Mouse (Mus musculus) c-Kit-positive CD71-positive TER-119-negative erythroid progenitor cells, embryonic 14.5 days (primary cell): ENCODE measurements at regions not wholly inside any gene's neighbourhood (a gene's known extent, or its start where the extent isn't known, plus 50 kb on each side); places are given as distances from the start of the nearest gene placed in this dataset.
A peak's percentile ranks its signal among the peaks of the same experiment; 100 is the strongest.

Experiments
- DNase-seq: peaks from one replicate; pipeline ENCODE4 v3.0.0-alpha.2; 2013; ENCODE audit warnings: low read depth

GRCm38 (mm10) chr3:52859848-52860247 is 157.2 kb downstream of the Cog6 start:
- DNase-seq: no peak

DNA sequence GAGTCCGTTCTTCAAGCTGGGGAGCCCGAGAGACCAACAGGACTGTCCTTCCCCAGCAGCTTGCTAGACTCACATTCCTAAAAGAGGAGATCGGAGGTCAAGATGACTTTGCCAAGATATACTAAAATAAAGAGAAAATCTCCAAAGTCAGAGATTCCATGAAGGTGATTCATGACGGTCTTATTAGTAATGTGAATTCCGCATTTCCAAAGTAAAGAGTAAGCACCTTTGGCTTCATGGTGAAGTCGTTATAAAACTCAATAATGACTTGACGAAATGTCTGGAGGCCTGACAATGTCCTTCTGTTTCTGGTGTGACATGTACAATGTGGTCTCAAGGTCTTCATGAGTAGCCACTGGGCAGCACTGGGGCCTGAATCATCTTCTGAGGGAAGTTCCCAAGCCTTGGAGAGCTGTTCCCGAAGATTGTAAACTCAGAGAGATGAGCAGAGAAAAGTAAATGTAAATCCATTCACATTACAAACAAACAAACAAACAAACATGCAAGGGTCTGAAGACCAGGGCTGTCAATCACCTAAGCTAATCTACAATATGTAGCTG is 157.7 kb downstream of the Cog6 start:
- DNase-seq: no peak

DNA sequence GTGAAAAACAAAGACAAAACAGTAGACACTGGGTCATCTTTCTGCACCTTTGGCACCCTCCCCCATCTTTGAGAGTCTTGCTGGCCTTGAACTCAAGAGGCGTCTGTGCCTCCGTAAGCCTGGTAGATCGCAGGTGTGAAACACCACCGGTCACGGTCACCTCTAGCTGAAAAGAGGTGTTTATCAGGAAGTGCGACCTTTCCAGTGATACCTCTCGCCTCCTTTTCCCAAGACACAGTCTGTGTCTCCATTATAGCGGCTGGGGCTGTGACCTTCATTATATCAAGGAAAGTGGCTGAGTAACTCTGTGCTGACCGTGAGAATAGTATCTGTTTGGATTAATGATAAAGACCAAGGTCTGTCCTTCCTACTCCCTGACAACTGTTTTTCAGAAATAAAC is 158.8 kb downstream of the Cog6 start:
- DNase-seq: no peak

- no peak for DNase-seq
These were observed 160.0 kb downstream of the Cog6 start for GRCm38 (mm10) chr3:52857076-52857475.

DNA sequence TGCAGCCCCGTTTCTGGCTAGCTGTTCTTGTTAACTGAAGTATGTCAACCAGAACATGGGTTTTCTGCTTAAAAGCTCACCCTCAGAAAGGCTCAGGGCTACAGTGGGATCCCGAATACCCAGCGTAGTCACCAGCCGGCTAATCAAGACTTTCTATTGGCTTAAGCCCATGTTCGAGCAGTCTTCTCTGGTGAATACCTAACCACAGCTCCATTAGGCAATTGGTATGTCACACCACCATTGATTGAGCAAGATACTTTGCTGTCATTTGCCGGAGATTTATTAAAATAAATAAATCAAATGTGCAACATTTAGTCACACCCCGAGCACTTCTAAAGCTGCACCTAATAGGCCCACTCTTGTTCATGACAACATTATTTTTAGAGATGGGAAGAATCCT is 162.5 kb downstream of the Cog6 start:
- no peak for DNase-seq

DNA sequence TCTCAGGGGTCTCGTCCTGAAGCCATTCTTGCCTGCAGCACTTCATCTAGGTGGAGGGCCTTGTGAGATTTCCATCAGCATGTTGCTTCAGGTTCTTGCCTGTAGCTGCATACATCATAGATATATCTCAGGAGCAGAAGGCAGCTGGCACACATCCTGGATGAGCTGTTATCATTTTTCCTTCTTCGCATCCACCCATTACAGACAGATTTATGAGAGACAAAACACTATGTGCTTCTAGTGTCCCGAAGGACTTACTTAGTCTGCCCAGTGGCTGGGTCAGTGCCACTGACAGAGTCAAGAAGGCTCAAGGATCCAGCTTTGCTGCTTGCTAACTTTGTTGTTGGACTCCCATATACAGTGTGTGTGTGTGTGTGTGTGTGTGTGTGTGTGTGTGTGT is 163.9 kb downstream of the Cog6 start:
- no peak for DNase-seq

GRCm38 (mm10) chr3:52845166-52845565 is 171.9 kb downstream of the Cog6 start:
- no peak for DNase-seq

GRCm38 (mm10) chr3:52843998-52844397 is 173.0 kb downstream of the Cog6 start:
- DNase-seq: peak; percentile 58

DNA sequence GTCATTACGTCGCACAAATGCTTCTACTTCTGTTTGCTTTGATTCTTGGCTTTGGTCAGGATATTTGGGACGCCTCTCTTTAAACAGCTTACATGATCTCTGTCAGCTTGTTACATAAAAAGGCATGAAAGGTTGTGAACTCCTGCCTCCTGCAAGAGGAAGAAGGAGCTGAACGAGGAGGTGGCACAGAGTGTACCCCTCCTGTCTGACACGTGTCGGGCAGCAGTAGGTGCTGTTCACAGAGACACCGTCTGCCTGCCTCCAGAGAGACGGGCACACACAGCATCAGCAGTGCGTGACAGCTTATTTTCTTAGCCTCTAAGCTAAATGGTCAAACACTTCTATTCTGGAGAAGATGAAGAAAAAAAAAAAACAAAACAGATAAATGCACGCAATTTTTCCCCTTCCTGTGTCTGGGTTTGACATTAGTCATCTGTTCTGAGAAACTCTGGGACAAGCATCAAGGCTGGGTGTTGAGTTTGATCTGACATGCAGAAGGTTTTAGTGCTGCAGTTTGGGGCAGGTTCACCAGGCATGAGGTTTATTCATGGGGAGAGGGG is 174.1 kb downstream of the Cog6 start:
- DNase-seq: no peak

DNA sequence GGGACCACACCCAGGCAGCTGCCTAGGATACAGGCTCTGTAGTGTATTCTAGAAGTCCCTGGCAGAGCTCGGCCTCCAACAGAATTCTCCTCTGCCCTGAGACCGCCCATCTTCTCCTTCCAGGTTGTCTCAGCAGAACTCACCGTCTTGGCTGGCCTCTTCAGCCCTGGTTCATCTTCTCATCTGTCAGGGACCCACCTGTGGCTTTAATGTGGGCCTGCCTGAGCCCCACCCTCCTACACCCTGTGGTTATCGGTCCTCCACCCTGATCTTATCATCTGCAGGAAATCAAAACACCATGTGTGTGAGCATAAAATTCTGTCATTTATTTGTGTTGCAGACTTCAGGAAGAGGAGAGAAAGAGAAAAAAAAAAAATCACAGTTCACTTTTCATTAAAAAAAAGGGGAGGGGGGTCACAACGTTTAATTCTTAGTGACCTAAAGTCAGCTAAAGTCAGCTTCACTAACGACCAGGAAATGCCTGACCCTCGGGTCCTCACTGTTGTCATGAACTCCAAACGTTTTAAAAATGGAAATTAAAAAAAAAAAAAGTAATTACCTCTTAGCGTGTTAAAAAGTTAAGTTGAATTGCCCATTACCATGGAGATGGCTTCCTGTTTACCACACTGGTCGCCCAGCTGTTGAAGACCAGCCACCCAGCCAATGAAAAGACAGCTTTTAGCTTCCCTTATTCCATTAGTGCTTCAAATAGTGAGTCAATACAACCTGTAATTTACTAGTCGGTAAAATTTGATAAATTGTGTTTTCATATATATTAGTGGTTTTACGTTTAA is 176.7 kb downstream of the Cog6 start:
- DNase-seq: no peak

DNA sequence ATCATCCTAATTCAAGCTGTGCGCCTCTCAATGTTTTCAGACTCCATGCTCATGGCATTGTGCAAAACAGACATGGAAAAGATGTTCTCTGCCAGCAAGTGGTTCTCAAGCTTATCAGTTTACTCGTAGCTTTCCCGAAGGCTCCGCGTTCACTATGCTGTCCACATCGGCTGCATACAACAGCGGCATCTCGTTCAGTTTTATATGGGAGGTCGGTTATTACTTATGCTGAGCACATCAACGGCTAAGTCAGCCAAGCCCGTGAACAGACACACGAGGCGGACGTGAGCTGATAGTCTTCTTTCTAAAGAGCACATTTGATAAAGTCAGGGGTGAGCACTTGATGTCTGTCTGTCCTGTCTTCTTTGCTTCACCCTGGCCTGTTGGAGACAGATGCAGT is 179.0 kb downstream of the Cog6 start:
- no peak for DNase-seq

- no peak for DNase-seq
These were observed 179.5 kb downstream of the Cog6 start for GRCm38 (mm10) chr3:52837527-52837926.

GRCm38 (mm10) chr3:52836780-52837179 is 180.3 kb downstream of the Cog6 start:
- no peak for DNase-seq

- no peak for DNase-seq
These were observed 184.6 kb downstream of the Cog6 start for GRCm38 (mm10) chr3:52832421-52832820.

DNA sequence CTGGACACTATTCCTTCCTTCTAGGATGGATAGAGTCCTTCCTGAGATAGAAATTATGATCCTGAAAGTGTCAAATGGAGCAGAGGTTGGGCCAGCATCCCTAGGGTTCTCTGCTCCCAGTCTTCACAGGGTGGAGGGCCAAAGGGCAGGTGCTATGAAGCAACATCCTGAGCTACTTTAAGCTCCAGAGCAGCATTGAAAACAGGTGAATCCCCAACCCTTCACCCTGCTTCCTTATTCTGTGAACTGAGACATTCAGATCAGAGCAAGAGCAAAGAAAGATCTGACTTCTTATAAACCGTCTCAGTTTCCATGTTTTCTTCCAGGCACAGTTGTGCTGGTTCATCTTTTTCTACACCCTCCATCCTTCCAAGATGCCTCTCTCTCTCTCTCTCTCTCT is 185.1 kb downstream of the Cog6 start:
- DNase-seq: no peak

- DNase-seq: no peak
These were observed 186.9 kb downstream of the Cog6 start for GRCm38 (mm10) chr3:52830101-52830500.

DNA sequence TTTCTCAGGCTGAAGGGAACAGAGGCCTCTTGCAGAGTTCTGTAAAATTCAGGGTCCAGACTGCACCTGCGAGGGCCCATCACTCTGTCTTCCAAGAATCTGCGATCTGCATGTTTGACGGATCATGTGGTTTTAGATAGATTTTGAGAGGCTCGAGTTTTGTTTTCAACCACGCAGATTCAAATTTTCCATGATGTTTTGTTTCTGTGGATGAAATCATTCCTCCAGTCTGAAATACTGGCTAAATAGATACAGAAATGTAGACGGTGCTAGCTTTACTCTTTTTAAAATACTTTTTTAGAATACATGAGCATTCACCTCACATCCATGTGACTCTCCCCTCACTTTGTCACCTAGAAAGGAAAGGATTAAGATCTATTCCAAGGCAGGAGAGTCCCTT is 188.0 kb downstream of the Cog6 start:
- no peak for DNase-seq

GRCm38 (mm10) chr3:52828473-52828872 is 188.6 kb downstream of the Cog6 start:
- DNase-seq: no peak

- no peak for DNase-seq
These were observed 194.2 kb downstream of the Cog6 start for GRCm38 (mm10) chr3:52822848-52823247.

DNA sequence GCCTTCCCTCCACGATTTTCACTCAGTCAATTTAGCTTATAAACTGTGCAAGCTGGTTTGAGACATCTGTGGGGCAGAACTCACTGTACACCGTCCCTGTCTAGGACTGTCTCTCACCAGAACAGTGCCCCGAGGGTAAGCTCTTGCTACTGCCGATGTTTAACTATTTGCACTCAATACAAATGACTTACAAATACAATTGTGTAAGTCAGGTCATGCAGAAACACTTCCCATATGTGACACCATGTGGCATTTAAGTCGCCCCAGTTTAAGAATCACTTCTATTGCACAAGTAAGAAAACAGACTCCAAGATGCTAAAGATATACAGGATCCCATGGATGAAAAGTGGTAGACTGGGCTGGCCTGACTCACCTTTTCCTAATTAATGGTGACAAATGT is 195.6 kb downstream of the Cog6 start:
- no peak for DNase-seq

DNA sequence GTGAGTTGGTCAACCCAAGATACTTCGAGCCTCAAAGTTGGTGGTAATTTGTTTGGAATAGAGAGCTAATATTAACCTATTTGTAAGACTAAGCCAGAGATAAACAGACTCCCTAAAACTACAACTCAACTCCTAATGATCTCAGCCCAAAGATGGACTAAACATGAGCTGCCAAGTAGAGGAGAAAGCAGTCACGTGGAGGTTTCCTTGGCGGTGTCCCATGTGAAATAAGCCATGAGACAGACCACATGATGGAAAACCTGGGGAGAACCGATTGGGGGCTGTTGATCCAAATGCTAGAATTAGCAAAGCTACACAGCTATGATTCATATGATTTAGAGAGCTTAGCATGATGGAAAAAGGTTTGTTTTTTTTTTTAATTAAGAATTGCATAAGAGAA is 198.6 kb downstream of the Cog6 start:
- no peak for DNase-seq

DNA sequence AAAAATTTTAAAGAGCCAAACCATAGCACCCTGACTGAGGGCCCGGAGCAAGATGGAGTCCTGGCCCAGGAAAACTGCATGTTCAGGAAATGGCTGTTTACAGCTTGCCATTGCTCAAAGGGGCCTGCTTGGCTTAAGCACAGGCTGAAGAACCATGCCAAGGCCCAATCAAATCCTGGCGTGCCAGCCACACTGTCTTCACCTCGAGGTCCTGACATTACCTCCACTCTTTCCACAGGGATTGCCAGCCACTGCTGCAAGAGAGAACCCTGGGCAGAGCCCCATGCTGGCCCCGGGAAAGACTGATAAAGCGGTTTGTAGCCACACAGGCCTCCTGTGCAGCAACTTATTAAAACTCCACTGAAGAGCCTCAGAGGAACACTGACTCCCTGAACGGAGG is 199.6 kb downstream of the Cog6 start:
- no peak for DNase-seq

DNA sequence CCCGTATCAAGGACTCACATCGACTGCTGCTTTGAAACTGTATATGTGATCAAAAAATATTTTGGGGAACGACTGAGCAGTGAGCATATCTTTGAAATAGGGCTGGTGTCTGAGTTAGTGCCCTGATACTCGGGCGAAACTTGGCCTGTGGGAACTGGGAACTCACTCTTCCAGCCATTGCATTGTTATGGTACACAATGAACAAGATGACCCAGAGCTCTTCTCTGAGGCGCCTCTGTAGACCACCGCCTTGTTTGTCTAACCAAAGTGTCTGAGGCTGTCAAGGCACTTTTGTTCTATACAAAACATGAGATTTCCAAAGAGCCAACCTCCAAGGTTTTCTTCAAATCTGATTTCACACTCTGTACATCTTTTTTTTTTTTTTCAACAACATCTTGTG is 201.5 kb downstream of the Cog6 start:
- no peak for DNase-seq

- no peak for DNase-seq
These were observed 214.7 kb downstream of the Cog6 start for GRCm38 (mm10) chr3:52802324-52802723.
